Mouse (Mus musculus): ENCODE results near the gene Olfr330. TPM values are rescaled to one million over a fixed set of nuclear protein-coding genes. Genes with fewer than 3 reads are reported as not detected.
"Not testable (repeated sequence)": the region's sequence is repeated elsewhere in the genome, so short reads cannot be mapped to it uniquely, and the experiment has no call there.

The Olfr330 gene
- total and polyA plus RNA-seq, 3 experiments, result not detected

DNA sequence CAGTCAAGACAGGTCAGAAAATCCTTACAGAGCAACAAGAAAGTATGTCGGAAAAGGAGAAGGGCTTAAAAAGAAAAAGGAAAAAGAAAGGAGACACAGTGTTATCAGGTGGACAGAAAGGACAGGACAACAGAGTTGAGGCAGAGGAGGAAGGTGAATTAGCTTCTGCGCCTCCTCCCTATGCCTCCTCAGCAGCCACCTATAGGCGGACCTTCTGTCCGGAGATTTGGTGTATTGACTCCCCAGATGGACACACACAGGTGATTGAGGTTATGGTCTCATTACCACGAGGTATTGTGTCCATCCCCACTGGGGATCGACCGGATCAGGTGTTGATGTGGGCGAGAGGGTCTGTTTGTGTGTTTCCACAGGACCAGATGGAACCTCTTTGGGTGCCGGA, 14.9 kb downstream of the Olfr330 start:
- H3K9me3 ChIP-seq (replicated peaks; ENCODE audit: low read length); H3K27me3 ChIP-seq (replicated peaks); H3K36me3 ChIP-seq (replicated peaks in 1 of 2; ENCODE audit: control insufficient read depth in 1 of 2, insufficient read depth in 1 of 2, low read length in 1 of 2); H3K27ac ChIP-seq (ENCODE audit: insufficient read depth, low read depth); H3K4me2 ChIP-seq (ENCODE audit: insufficient read depth, low read depth, poor library complexity, severe bottlenecking); in situ Hi-C loops (cut with MboI; ENCODE audit: low pct_ligation_motif_present, low pct_unique_long_range_greater_than_20kb, low sequenced_read_pairs); H3K79me2 ChIP-seq (replicated peaks; ENCODE audit: control insufficient read depth, extremely low read depth, insufficient read depth, poor library complexity, severe bottlenecking); DNase-seq (ENCODE audit: extremely low read depth); H3K9ac ChIP-seq (ENCODE audit: insufficient read depth, low read depth); dilution Hi-C loops (cut with MboI; ENCODE audit: extremely low pct_ligation_motif_present, extremely low pct_unique_long_range_greater_than_20kb, low sequenced_read_pairs); H3K4me3 ChIP-seq (replicated peaks in 1 of 3; ENCODE audit: low read depth in 2 of 3, low read length in 2 of 3, poor library complexity in 1 of 3); H3K4me1 ChIP-seq (ENCODE audit: control insufficient read depth in 1 of 2, insufficient read depth in 2 of 2): not testable (repeated sequence)

DNA sequence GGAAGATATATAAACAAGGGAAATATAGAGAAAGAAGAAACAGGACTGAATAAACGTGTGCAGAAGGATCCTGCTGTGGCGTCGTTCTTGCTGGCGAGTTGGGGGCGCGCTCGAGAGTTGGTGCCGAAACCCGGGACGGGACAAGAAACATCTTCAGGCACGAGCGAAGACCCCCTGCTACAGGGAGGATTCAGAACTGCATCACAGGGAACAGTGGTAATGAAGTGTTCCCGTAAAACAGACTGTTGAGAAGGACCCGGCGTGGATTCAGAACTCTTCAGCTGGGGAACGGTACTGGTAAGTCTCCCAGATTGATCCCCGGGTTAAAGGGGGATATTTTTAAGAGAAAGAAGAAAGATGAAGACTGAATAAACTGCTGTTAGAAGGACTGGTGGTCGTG, 15.7 kb downstream of the Olfr330 start:
- DNase-seq (ENCODE audit: extremely low read depth); H3K4me2 ChIP-seq (ENCODE audit: insufficient read depth, low read depth, poor library complexity, severe bottlenecking); H3K27ac ChIP-seq (ENCODE audit: insufficient read depth, low read depth); H3K79me2 ChIP-seq (replicated peaks; ENCODE audit: control insufficient read depth, extremely low read depth, insufficient read depth, poor library complexity, severe bottlenecking); H3K9me3 ChIP-seq (replicated peaks; ENCODE audit: low read length); H3K27me3 ChIP-seq (replicated peaks); H3K4me3 ChIP-seq (replicated peaks in 1 of 3; ENCODE audit: low read depth in 2 of 3, low read length in 2 of 3, poor library complexity in 1 of 3); dilution Hi-C loops (cut with MboI; ENCODE audit: extremely low pct_ligation_motif_present, extremely low pct_unique_long_range_greater_than_20kb, low sequenced_read_pairs); in situ Hi-C loops (cut with MboI; ENCODE audit: low pct_ligation_motif_present, low pct_unique_long_range_greater_than_20kb, low sequenced_read_pairs); H3K36me3 ChIP-seq (replicated peaks in 1 of 2; ENCODE audit: control insufficient read depth in 1 of 2, insufficient read depth in 1 of 2, low read length in 1 of 2); H3K4me1 ChIP-seq (ENCODE audit: control insufficient read depth in 1 of 2, insufficient read depth in 2 of 2); H3K9ac ChIP-seq (ENCODE audit: insufficient read depth, low read depth): not testable (repeated sequence)

DNA sequence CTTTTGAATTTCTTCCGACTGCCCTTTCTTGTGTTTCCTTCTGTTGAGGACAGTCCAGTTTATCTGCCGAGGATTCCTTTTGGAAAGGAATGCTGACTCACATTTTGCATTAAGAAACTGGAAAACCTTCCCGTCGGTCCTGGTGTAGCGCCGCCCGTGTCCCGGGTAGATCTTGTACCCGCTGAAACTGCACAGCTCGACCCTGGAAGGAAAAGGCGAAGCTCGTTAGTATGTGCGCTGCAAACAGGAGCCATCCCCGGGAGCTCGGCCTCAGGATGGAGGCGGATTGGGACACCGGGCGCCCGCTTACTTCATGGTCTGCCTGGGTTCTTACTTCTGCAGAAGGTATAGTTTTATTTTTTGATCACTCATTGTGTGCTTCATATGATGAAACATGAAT, 25.6 kb downstream of the Olfr330 start:
- H3K4me1 ChIP-seq (ENCODE audit: control insufficient read depth in 1 of 2, insufficient read depth in 2 of 2); H3K36me3 ChIP-seq (replicated peaks in 1 of 2; ENCODE audit: control insufficient read depth in 1 of 2, insufficient read depth in 1 of 2, low read length in 1 of 2); H3K4me2 ChIP-seq (ENCODE audit: insufficient read depth, low read depth, poor library complexity, severe bottlenecking); H3K79me2 ChIP-seq (replicated peaks; ENCODE audit: control insufficient read depth, extremely low read depth, insufficient read depth, poor library complexity, severe bottlenecking); in situ Hi-C loops (cut with MboI; ENCODE audit: low pct_ligation_motif_present, low pct_unique_long_range_greater_than_20kb, low sequenced_read_pairs); H3K9ac ChIP-seq (ENCODE audit: insufficient read depth, low read depth); H3K9me3 ChIP-seq (replicated peaks; ENCODE audit: low read length); DNase-seq (ENCODE audit: extremely low read depth); H3K4me3 ChIP-seq (replicated peaks in 1 of 3; ENCODE audit: low read depth in 2 of 3, low read length in 2 of 3, poor library complexity in 1 of 3); H3K27ac ChIP-seq (ENCODE audit: insufficient read depth, low read depth); dilution Hi-C loops (cut with MboI; ENCODE audit: extremely low pct_ligation_motif_present, extremely low pct_unique_long_range_greater_than_20kb, low sequenced_read_pairs): not testable (repeated sequence)
- H3K27me3 ChIP-seq (replicated peaks), result peaks cover 21% of the 10 kb centered on the region

DNA sequence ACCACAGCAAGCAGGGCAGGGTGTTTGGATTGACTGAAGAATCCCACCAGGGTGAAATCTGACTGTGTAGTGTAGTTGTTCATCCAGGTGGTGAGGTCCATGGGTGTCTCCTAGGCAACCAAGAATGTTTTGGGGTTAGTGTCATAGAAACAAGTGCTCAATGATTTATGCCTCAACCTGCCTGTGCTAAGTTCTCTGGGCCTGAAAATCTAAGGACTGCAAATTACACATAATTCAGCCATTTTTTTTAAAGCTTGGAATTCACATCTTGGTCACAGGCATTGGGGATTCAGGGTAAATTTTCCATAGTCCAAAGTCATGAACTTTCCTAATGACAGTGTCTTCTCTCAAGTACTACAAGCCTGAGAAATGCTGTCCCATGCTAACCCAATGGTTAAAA, 32.2 kb downstream of the Olfr330 start, which contains the start of gene Olfr331:
Gene Olfr331 (minus strand): TSS at position 101 of the 400 bp plus-strand sequence.
- dilution Hi-C loops (cut with MboI; ENCODE audit: extremely low pct_ligation_motif_present, extremely low pct_unique_long_range_greater_than_20kb, low sequenced_read_pairs); H3K9ac ChIP-seq (ENCODE audit: insufficient read depth, low read depth); H3K79me2 ChIP-seq (replicated peaks; ENCODE audit: control insufficient read depth, extremely low read depth, insufficient read depth, poor library complexity, severe bottlenecking); DNase-seq (ENCODE audit: extremely low read depth); in situ Hi-C loops (cut with MboI; ENCODE audit: low pct_ligation_motif_present, low pct_unique_long_range_greater_than_20kb, low sequenced_read_pairs); H3K36me3 ChIP-seq (replicated peaks in 1 of 2; ENCODE audit: control insufficient read depth in 1 of 2, insufficient read depth in 1 of 2, low read length in 1 of 2); H3K27ac ChIP-seq (ENCODE audit: insufficient read depth, low read depth); H3K4me1 ChIP-seq (ENCODE audit: control insufficient read depth in 1 of 2, insufficient read depth in 2 of 2); H3K9me3 ChIP-seq (replicated peaks; ENCODE audit: low read length); H3K4me2 ChIP-seq (ENCODE audit: insufficient read depth, low read depth, poor library complexity, severe bottlenecking); H3K4me3 ChIP-seq (replicated peaks in 1 of 3; ENCODE audit: low read depth in 2 of 3, low read length in 2 of 3, poor library complexity in 1 of 3): not testable (repeated sequence)
- peaks cover 50% of the 10 kb centered on the region for H3K27me3 ChIP-seq (replicated peaks)

Measured in CH12.LX (cell line).